Mouse (Mus musculus): ENCODE data around the gene Sec13. TPM values are rescaled to one million over a fixed set of nuclear protein-coding genes. Genes with fewer than 3 reads are reported as not detected.

Sec13 gene
- polyA plus RNA-seq, 1 experiment from 2014 or later: 244 TPM

DNA sequence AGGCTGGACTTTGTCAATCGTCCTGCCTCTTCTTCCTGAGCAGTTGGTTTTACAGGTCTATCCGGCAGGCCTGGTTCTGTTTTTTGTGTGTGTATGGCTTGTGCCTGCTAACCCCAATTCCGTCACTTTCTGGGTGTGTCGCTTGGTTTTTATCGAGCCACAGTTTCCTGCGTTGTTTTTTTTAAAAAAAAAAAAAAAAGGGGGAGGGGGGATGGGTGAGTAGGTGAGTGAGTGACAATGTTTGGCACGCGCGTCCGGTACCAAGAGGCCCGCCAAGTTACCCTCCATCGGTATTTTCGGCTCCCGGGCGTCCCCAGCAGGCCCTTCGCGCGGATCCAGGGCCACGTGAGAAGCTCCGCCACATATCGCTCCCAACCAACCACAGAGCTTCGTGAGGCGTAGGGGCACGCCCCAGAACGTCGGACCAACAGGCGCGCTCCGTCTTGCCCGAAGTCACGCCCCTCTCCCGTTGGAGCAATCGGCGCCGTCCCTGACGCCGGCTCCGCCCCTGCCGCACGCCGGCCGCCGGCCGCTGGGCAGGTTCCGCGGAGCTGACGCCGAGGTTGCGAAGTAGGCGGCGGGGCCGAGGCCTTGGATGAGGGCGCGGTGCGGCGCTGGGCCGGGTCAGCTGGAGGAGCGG lies 43.8 kb downstream of the Sec13 start, which contains the start of gene Tatdn2:
TSS of gene Tatdn2 (plus strand) at position 469 of the 640 bp plus-strand sequence.
- Histone ChIP-seq H3K36me3 (peaks cover 16% of the 10 kb centered on the region; the same call in 1 of the 2 replicates), H3K9ac (peak within 1 kb of the TSS; percentile 80), H3K27me3 (replicated peaks) (no peaks in the 10 kb centered on the region), H3K9me3 (no peaks in the 10 kb centered on the region), H3K4me3 (peak within 1 kb of the TSS; percentile 92), H3K4me1 (peaks cover 32% of the 10 kb centered on the region), H3K4me2 (replicated peaks) (peak within 1 kb of the TSS; percentile 100), H3K27ac (peak within 1 kb of the TSS; percentile 72; the same call in 1 of the 2 replicates)
- ATAC-seq (ENCODE audit: low FRiP score, low read depth): peak; percentile 99
- WGBS: under 1% methylated on average over 58 of the region's 58 CpGs

DNA sequence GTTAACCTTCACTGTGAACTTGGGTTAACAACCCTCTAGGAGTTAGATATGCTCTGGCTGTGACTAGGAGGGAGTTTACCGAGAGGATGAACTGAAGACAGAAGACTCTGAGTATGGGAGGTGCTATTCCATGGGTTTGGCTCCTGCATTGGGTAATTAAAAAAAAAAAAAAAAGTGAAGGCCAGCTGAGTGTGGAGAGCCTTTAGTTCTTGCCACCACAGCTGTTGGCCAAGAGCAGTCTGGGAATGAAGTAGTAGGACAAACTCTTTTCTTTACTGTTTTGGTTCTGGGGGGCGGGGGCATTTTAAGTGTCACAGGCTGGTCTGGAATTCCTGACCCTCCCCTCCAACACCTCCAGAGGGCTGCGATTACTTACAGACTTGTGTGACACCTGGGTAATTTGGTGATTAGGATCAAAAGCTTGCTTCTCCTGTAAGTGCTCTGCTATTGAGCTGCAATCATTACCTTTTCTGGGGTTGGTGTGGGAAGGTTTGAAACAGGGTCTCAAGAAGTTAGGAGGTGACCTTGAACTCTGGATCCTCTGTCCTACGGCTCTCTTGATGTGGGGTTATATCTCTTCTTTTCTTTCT lies 44.7 kb downstream of the Sec13 start:
- no peak for ATAC-seq (ENCODE audit: low FRiP score, low read depth)
- no peak overlapping the region; the same call in 1 of the 2 replicates for H3K4me3 ChIP-seq
- WGBS: 63% methylated on average over 4 of the region's 4 CpGs
- peaks cover 33% of the 10 kb centered on the region for H3K4me1 ChIP-seq
- no peaks in the 10 kb centered on the region for H3K27me3 ChIP-seq (replicated peaks)
- H3K9ac ChIP-seq: 0 out of 2 replicates have a peak overlapping the region, but pooled peaks have one; percentile 26
- H3K27ac ChIP-seq: no peak overlapping the region
- no peaks in the 10 kb centered on the region for H3K9me3 ChIP-seq
- H3K4me2 ChIP-seq (replicated peaks): peak overlapping the region; percentile 100
- peaks cover 10% of the 10 kb centered on the region; the same call in 1 of the 2 replicates for H3K36me3 ChIP-seq

DNA sequence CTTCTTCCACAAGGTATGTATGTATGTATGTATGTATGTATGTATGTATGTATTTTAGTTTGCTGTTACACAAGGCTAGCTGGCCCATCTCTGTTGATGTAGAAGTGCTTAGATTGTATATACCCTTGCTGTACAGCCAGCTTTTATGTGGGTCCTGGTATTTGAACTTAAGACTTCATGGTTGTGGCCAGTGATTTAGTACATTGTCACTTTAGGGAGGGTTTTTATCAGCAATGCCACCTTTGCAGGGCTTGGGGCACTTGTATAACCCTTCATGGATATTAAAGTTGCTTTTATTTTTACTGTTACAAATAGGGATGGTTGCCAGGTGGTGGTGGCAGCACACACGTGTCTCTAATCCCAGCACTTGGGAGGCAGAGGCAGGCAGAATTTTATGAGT lies 45.3 kb downstream of the Sec13 start:
- no peaks in the 10 kb centered on the region for H3K27me3 ChIP-seq (replicated peaks)
- H3K4me2 ChIP-seq (replicated peaks): no peak overlapping the region
- no peak for ATAC-seq (ENCODE audit: low FRiP score, low read depth)
- no peak overlapping the region for H3K9ac ChIP-seq
- peaks cover 35% of the 10 kb centered on the region for H3K4me1 ChIP-seq
- WGBS: 76% methylated on average over 1 of the region's 1 CpGs
- no peak overlapping the region for H3K4me3 ChIP-seq
- H3K36me3 ChIP-seq: peaks cover 7% of the 10 kb centered on the region; the same call in 1 of the 2 replicates
- no peak overlapping the region for H3K27ac ChIP-seq
- no peaks in the 10 kb centered on the region for H3K9me3 ChIP-seq

- peaks cover 29% of the 10 kb centered on the region for H3K4me1 ChIP-seq
- 94% methylated on average over 5 of the region's 5 CpGs for WGBS
- H3K9me3 ChIP-seq: no peaks in the 10 kb centered on the region
- H3K4me3 ChIP-seq: no peak overlapping the region
- H3K27me3 ChIP-seq (replicated peaks): no peaks in the 10 kb centered on the region
- H3K4me2 ChIP-seq (replicated peaks): no peak overlapping the region
- H3K27ac ChIP-seq: no peak overlapping the region
- ATAC-seq (ENCODE audit: low FRiP score, low read depth): no peak
- no peak overlapping the region for H3K9ac ChIP-seq
- no peaks in the 10 kb centered on the region for H3K36me3 ChIP-seq
Observed at GRCm38 (mm10) chr6:113693377-113693776, 47.2 kb downstream of the Sec13 start.

DNA sequence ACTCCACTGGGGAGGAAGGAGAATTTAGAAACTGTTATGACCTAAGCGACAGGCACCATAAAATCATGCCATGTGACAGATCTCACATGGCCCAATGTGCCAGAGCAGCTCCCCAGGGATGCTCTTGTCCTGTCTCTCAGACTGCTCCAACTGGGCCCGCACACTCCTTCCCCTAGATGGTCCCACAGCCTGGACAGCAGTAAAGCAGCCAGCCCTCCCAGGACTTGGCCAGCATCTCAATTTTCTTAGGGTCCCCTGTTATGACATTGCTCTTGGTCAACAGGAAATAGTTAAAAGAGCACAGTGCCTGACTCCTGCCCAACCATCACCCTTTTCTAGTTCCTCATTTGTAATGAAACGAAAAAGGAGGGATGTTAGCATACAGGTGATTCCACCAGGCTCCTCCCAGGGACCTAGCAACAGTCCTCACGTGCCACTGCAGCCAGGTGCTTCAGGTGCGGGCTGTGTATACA lies 47.8 kb downstream of the Sec13 start:
- ATAC-seq (ENCODE audit: low FRiP score, low read depth): no peak
- Histone ChIP-seq H3K4me2 (replicated peaks) (no peak overlapping the region), H3K27ac (no peak overlapping the region), H3K4me1 (peaks cover 22% of the 10 kb centered on the region), H3K9ac (no peak overlapping the region), H3K9me3 (no peaks in the 10 kb centered on the region), H3K36me3 (no peaks in the 10 kb centered on the region), H3K27me3 (replicated peaks) (no peaks in the 10 kb centered on the region), H3K4me3 (no peak overlapping the region)
- 81% methylated on average over 5 of the region's 5 CpGs for WGBS

DNA sequence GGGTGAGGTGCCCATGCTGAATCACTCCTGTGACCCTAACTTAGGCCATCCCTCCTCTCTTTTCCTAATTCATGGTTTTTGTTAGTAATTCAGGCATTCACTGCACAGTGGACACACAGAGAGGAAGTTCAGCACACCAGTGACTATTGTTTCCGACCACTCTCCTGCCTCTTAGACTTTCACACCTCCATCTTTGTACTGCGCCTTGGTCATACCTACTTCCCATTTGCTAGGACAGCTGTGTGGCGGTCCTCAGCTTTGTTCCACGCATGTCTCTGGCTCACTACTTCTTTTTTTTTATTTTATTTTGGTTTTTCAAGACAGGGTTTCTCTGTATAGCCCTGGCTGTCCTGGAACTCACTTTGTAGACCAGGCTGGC lies 49.5 kb downstream of the Sec13 start:
- no peak for ATAC-seq (ENCODE audit: low FRiP score, low read depth)
- peak overlapping the region; percentile 17; the same call in 1 of the 2 replicates for H3K27ac ChIP-seq

DNA sequence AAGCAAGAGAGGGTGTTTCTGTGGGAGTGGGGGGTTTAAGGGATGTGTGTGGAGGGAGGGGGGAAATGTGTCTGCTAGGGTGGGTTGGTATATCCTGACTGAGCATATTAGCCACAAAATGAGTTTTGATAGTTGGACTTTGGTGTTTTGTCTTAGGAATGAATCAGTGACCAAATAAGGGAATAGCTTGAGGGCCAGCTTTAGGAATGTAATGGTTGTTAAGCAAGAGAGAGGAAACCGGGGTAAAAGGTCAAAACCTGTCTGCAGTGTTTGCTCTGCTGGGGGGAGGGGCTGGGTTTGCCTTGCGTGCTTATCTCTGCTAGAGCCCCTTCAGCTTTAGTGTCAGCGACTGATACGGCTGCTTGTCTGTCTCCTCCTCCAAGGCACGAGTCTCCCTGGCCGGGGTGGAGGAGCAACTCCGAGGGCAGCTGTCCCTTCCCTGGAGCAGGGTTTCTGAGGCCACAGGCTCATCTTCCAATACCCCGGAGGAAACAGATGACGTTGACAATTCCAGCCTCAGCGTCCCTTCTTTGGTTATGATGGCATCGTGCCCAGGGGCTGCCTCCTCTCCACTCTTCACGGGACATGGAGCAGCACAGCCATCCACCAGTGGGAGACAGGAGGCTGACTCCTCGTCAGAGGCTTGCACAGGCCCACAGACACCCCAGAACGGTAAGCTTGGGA lies 50.0 kb downstream of the Sec13 start:
- H3K27me3 ChIP-seq (replicated peaks): no peaks in the 10 kb centered on the region
- peaks cover 13% of the 10 kb centered on the region for H3K4me1 ChIP-seq
- H3K9ac ChIP-seq: no peak overlapping the region
- ATAC-seq (ENCODE audit: low FRiP score, low read depth): peak; percentile 45; the same call in 1 of the 2 replicates
- H3K9me3 ChIP-seq: no peaks in the 10 kb centered on the region
- peak overlapping the region; percentile 45 for H3K4me2 ChIP-seq (replicated peaks)
- H3K36me3 ChIP-seq: no peaks in the 10 kb centered on the region
- peak overlapping the region; percentile 17; the same call in 1 of the 2 replicates for H3K27ac ChIP-seq
- 7% methylated on average over 14 of the region's 14 CpGs for WGBS
- no peak overlapping the region for H3K4me3 ChIP-seq

More for the DNA sequence above, 49.5 kb downstream of the Sec13 start:
- H3K9ac ChIP-seq: no peak overlapping the region
- H3K9me3 ChIP-seq: no peaks in the 10 kb centered on the region
- 79% methylated on average over 4 of the region's 4 CpGs for WGBS
- no peaks in the 10 kb centered on the region for H3K27me3 ChIP-seq (replicated peaks)
- no peak overlapping the region for H3K4me3 ChIP-seq
- H3K36me3 ChIP-seq: no peaks in the 10 kb centered on the region
- H3K4me2 ChIP-seq (replicated peaks): peak overlapping the region; percentile 45
- peaks cover 16% of the 10 kb centered on the region for H3K4me1 ChIP-seq

DNA sequence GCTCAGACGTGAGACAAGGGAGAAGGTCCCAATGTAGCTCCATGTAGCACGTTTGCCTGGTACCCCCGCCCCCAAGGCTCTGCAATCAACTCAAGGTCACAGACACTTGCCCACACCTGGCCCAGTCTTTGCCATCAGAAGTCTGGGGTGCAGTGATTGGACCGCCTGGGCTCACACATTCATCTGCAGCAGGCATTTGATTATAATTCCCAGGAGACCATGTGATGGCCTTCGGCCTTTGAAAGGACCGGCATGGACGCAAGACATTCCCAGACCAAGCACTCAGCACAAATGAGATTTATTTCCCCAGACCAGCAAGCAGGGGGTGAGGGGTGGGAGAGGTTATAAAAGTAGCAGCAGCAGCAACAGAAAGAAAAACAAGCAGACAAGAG lies 50.5 kb downstream of the Sec13 start:
- H3K4me1 ChIP-seq: peaks cover 13% of the 10 kb centered on the region
- H3K4me3 ChIP-seq: no peak overlapping the region
- H3K9me3 ChIP-seq: no peaks in the 10 kb centered on the region
- H3K27me3 ChIP-seq (replicated peaks): no peaks in the 10 kb centered on the region
- WGBS: 7% methylated on average over 7 of the region's 7 CpGs
- ATAC-seq (ENCODE audit: low FRiP score, low read depth): peak; percentile 39; the same call in 1 of the 2 replicates
- peak overlapping the region; percentile 45 for H3K4me2 ChIP-seq (replicated peaks)
- no peaks in the 10 kb centered on the region for H3K36me3 ChIP-seq
- H3K27ac ChIP-seq: no peak overlapping the region
- no peak overlapping the region for H3K9ac ChIP-seq

GRCm38 (mm10) chr6:113686551-113687125 lies 53.9 kb downstream of the Sec13 start:
- Histone ChIP-seq H3K9ac (no peak overlapping the region), H3K4me3 (no peak overlapping the region), H3K36me3 (no peaks in the 10 kb centered on the region), H3K27me3 (replicated peaks) (no peaks in the 10 kb centered on the region), H3K4me2 (replicated peaks) (no peak overlapping the region), H3K4me1 (peaks cover 13% of the 10 kb centered on the region), H3K27ac (no peak overlapping the region), H3K9me3 (no peaks in the 10 kb centered on the region)
- no peak for ATAC-seq (ENCODE audit: low FRiP score, low read depth)
- 40% methylated on average over 8 of the region's 8 CpGs for WGBS

DNA sequence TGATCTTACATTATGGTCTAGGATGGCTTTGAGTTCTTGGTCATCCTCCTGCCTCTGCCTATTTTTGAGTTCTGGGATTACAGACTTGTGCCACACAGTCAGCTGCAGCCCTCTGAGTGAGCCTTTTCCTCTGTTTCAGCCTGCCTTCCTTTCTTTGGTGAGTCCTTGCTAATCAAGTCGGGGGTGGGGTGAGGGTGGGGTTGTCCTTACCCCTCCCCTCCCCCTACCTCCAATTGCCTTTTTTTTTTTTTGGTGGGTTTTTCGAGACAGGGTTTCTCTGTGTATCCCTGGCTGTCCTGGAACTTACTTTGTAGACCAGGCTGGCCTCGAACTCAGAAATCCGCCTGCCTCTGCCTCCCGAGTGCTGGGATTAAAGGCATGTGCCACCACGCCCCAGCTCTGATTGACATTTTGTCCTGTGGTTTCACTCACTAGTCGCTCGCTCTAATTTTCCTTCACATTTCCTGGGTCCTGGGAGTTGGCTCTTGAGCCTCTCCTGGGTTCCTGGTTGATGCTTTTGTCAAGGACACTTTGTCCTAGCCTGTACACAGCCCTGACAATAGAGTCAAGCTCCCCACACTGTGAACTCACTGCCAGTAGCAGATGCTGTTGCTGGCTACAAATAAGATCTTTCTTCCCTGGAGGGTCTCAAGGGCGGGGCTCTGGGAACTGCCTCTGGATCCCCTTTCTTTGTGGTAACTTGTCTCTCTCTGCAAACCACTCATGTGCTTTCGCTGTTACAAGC lies 57.3 kb downstream of the Sec13 start:
- Histone ChIP-seq H3K4me1 (no peaks in the 10 kb centered on the region), H3K4me2 (replicated peaks) (no peak overlapping the region), H3K9ac (no peak overlapping the region), H3K36me3 (no peaks in the 10 kb centered on the region), H3K4me3 (no peak overlapping the region), H3K27me3 (replicated peaks) (no peaks in the 10 kb centered on the region), H3K27ac (no peak overlapping the region), H3K9me3 (no peaks in the 10 kb centered on the region)
- ATAC-seq (ENCODE audit: low FRiP score, low read depth): no peak
- WGBS: 84% methylated on average over 10 of the region's 10 CpGs

GRCm38 (mm10) chr6:113681271-113681670 lies 59.3 kb downstream of the Sec13 start:
- Histone ChIP-seq H3K4me3 (no peak overlapping the region), H3K4me2 (replicated peaks) (no peak overlapping the region), H3K4me1 (no peaks in the 10 kb centered on the region), H3K27me3 (replicated peaks) (no peaks in the 10 kb centered on the region), H3K27ac (no peak overlapping the region), H3K9ac (no peak overlapping the region), H3K9me3 (no peaks in the 10 kb centered on the region), H3K36me3 (no peaks in the 10 kb centered on the region)
- no peak for ATAC-seq (ENCODE audit: low FRiP score, low read depth)
- 22% methylated on average over 4 of the region's 4 CpGs for WGBS

All from neural tube, embryonic 12.5 days (tissue).